Mouse (Mus musculus): ENCODE measurements around the gene Kdsr. TPM values are rescaled to one million over a fixed set of nuclear protein-coding genes. Genes with fewer than 3 reads are reported as not detected.

Kdsr gene
- total and polyA plus RNA-seq, 2 experiments from 2014 or later, result 8.9 to 17.6 TPM

- Histone ChIP-seq H3K36me3 (ENCODE audit: insufficient read depth, low read length) (no peaks in the 10 kb centered on the region), H3K27me3 (ENCODE audit: insufficient read depth, low read length) (no peaks in the 10 kb centered on the region), H3K4me2 (ENCODE audit: low read depth, low read length) (no peak overlapping the region), H3K4me1 (ENCODE audit: insufficient read depth, low read length) (0 out of 2 replicates have a peak, but pooled peaks cover under 1% of the 10 kb centered on the region), H3K4me3 (ENCODE audit: low read length) (no peak overlapping the region), H3K9ac (replicated peaks; ENCODE audit: low read length) (no peak overlapping the region), H3K27ac (no peak overlapping the region), H3K9me3 (ENCODE audit: low read length) (no peaks in the 10 kb centered on the region)
- WGBS, result 27% methylated on average over 7 of the region's 7 CpGs
- peak; percentile 91 for TF ChIP-seq CTCF (IDR thresholded peaks at IDR 0.05; ENCODE audit: low read depth)
- DNase-seq (ENCODE audit: low spot score) (peak; percentile 91), ATAC-seq (no peak)
Measured at GRCm38 (mm10) chr1:106717071-106717601, 42.4 kb downstream of the Kdsr start.

- no peak for ATAC-seq
- no peak overlapping the region for H3K9ac ChIP-seq (replicated peaks; ENCODE audit: low read length)
- no peak overlapping the region for H3K4me3 ChIP-seq (ENCODE audit: low read length)
- no peak overlapping the region for H3K27ac ChIP-seq
- TF ChIP-seq CTCF (IDR thresholded peaks at IDR 0.05; ENCODE audit: low read depth), result no peak
- no peaks in the 10 kb centered on the region for H3K9me3 ChIP-seq (ENCODE audit: low read length)
- no peaks in the 10 kb centered on the region for H3K27me3 ChIP-seq (ENCODE audit: insufficient read depth, low read length)
- H3K36me3 ChIP-seq (ENCODE audit: insufficient read depth, low read length), result no peaks in the 10 kb centered on the region
- peaks cover 8% of the 10 kb centered on the region; the same call in 1 of the 2 replicates for H3K4me1 ChIP-seq (ENCODE audit: insufficient read depth, low read length)
- 89% methylated on average over 3 of the region's 3 CpGs for WGBS
- DNase-seq (ENCODE audit: low spot score), result no peak
- H3K4me2 ChIP-seq (ENCODE audit: low read depth, low read length), result no peak overlapping the region
Measured at GRCm38 (mm10) chr1:106716141-106716540, 43.4 kb downstream of the Kdsr start.

GRCm38 (mm10) chr1:106715111-106716083 is 44.1 kb downstream of the Kdsr start:
- Histone ChIP-seq H3K36me3 (ENCODE audit: insufficient read depth, low read length) (no peaks in the 10 kb centered on the region), H3K4me2 (ENCODE audit: low read depth, low read length) (no peak overlapping the region), H3K9ac (replicated peaks; ENCODE audit: low read length) (no peak overlapping the region), H3K4me1 (ENCODE audit: insufficient read depth, low read length) (peaks cover 8% of the 10 kb centered on the region; the same call in 1 of the 2 replicates), H3K27ac (no peak overlapping the region), H3K27me3 (ENCODE audit: insufficient read depth, low read length) (no peaks in the 10 kb centered on the region), H3K4me3 (ENCODE audit: low read length) (no peak overlapping the region), H3K9me3 (ENCODE audit: low read length) (no peaks in the 10 kb centered on the region)
- WGBS, result 87% methylated on average over 13 of the region's 13 CpGs
- no peak for TF ChIP-seq CTCF (IDR thresholded peaks at IDR 0.05; ENCODE audit: low read depth)
- DNase-seq (ENCODE audit: low spot score) (no peak), ATAC-seq (no peak)

- peak overlapping the region; percentile 91 for H3K9ac ChIP-seq (replicated peaks; ENCODE audit: low read length)
- peak overlapping the region; percentile 79 for H3K4me3 ChIP-seq (ENCODE audit: low read length)
- ATAC-seq (peak; percentile 75; the same call in 1 of the 2 replicates), DNase-seq (ENCODE audit: low spot score) (peak; percentile 54)
- H3K27ac ChIP-seq, result peak overlapping the region; percentile 83
- no peaks in the 10 kb centered on the region for H3K36me3 ChIP-seq (ENCODE audit: insufficient read depth, low read length)
- peak overlapping the region; percentile 82 for H3K4me2 ChIP-seq (ENCODE audit: low read depth, low read length)
- H3K4me1 ChIP-seq (ENCODE audit: insufficient read depth, low read length), result peaks cover 10% of the 10 kb centered on the region; the same call in 1 of the 2 replicates
- WGBS, result 3% methylated on average over 17 of the region's 21 CpGs
- no peak for TF ChIP-seq CTCF (IDR thresholded peaks at IDR 0.05; ENCODE audit: low read depth)
- no peaks in the 10 kb centered on the region for H3K9me3 ChIP-seq (ENCODE audit: low read length)
- H3K27me3 ChIP-seq (ENCODE audit: insufficient read depth, low read length), result no peaks in the 10 kb centered on the region
Measured at GRCm38 (mm10) chr1:106714530-106714981, 45.0 kb downstream of the Kdsr start.

GRCm38 (mm10) chr1:106713621-106714529 is 45.7 kb downstream of the Kdsr start, which contains the start of gene Bcl2:
Gene Bcl2, minus strand, starts transcription at chr1:106714274.
- H3K4me3 ChIP-seq (ENCODE audit: low read length), result peak within 1 kb of the TSS; percentile 79
- peaks cover 16% of the 10 kb centered on the region; the same call in 1 of the 2 replicates for H3K4me1 ChIP-seq (ENCODE audit: insufficient read depth, low read length)
- H3K9me3 ChIP-seq (ENCODE audit: low read length), result no peaks in the 10 kb centered on the region
- no peaks in the 10 kb centered on the region for H3K27me3 ChIP-seq (ENCODE audit: insufficient read depth, low read length)
- peak within 1 kb of the TSS; percentile 83 for H3K27ac ChIP-seq
- peak; percentile 87 for ATAC-seq
- WGBS, result 1% methylated on average over 64 of the region's 95 CpGs
- peak within 1 kb of the TSS; percentile 82 for H3K4me2 ChIP-seq (ENCODE audit: low read depth, low read length)
- TF ChIP-seq CTCF (IDR thresholded peaks at IDR 0.05; ENCODE audit: low read depth), result no peak
- peak; percentile 87 for DNase-seq (ENCODE audit: low spot score)
- H3K9ac ChIP-seq (replicated peaks; ENCODE audit: low read length), result peak within 1 kb of the TSS; percentile 91
- no peaks in the 10 kb centered on the region for H3K36me3 ChIP-seq (ENCODE audit: insufficient read depth, low read length)

GRCm38 (mm10) chr1:106712330-106712729 is 47.2 kb downstream of the Kdsr start:
- Histone ChIP-seq H3K27ac (peak overlapping the region; percentile 56; the same call in 1 of the 2 replicates), H3K4me1 (ENCODE audit: insufficient read depth, low read length) (peaks cover 23% of the 10 kb centered on the region; the same call in 1 of the 2 replicates), H3K9me3 (ENCODE audit: low read length) (no peaks in the 10 kb centered on the region), H3K27me3 (ENCODE audit: insufficient read depth, low read length) (no peaks in the 10 kb centered on the region), H3K36me3 (ENCODE audit: insufficient read depth, low read length) (no peaks in the 10 kb centered on the region), H3K4me3 (ENCODE audit: low read length) (peak overlapping the region; percentile 79), H3K4me2 (ENCODE audit: low read depth, low read length) (peak overlapping the region; percentile 82), H3K9ac (replicated peaks; ENCODE audit: low read length) (peak overlapping the region; percentile 91)
- DNase-seq (ENCODE audit: low spot score) (peak; percentile 79), ATAC-seq (peak; percentile 24)
- peak; percentile 95 for TF ChIP-seq CTCF (IDR thresholded peaks at IDR 0.05; ENCODE audit: low read depth)
- WGBS, result 6% methylated on average over 22 of the region's 22 CpGs

Data from hindbrain, postnatal 0 days (tissue).